Mouse (Mus musculus) heart, embryonic 14.5 days (tissue): ENCODE results near the gene Pkhd1. TPM values are rescaled to one million over a fixed set of nuclear protein-coding genes. Genes with fewer than 3 reads are reported as not detected.

ENCODE experiments used
- ATAC-seq: fragments of 200-750 bp; cut with Nextera tagmentation; 2 replicates; pipeline ENCODE4 v1.8.0; 2017; ENCODE audit warnings: low read depth, moderate TSS enrichment; ENCODE audit not compliant: insufficient number of reproducible peaks, insufficient read depth, low FRiP score
- H3K27ac ChIP-seq, 2 experiments: fragments of 200-500 bp in 1 of 2; fragments of 300-500 bp in 1 of 2; sonication (generic) in 1 of 2; replicated peaks in 1 of 2; 2 replicates each; pipeline ENCODE4 v1.5.1; 2012 to 2014; ENCODE audit warnings: low read depth in 2 of 2, low read length in 2 of 2, control low read depth in 1 of 2, mild to moderate bottlenecking in 1 of 2, mixed read lengths in 1 of 2; ENCODE audit not compliant: control insufficient read depth in 1 of 2, insufficient read depth in 1 of 2
- H3K27me3 ChIP-seq: fragments of 300-500 bp; sonication (generic); 2 replicates; pipeline ENCODE4 v1.6.1; 2014; ENCODE audit warnings: mild to moderate bottlenecking, low read length, control low read depth; ENCODE audit not compliant: control insufficient read depth, insufficient read depth
- H3K36me3 ChIP-seq: fragments of 300-500 bp; sonication (generic); 2 replicates; pipeline ENCODE4 v1.6.1; 2014; ENCODE audit warnings: mild to moderate bottlenecking, control low read depth, low read length, mixed read lengths; ENCODE audit not compliant: control insufficient read depth, insufficient read depth
- H3K4me1 ChIP-seq, 2 experiments: fragments of 200-500 bp in 1 of 2; fragments of 300-500 bp in 1 of 2; sonication (generic) in 1 of 2; 2 replicates each; pipeline ENCODE4 v1.6.1; 2012 to 2014; ENCODE audit warnings: low read length in 2 of 2, control low read depth in 1 of 2, mixed read lengths in 1 of 2; ENCODE audit not compliant: control insufficient read depth in 2 of 2, insufficient read depth in 2 of 2
- H3K4me2 ChIP-seq: fragments of 300-500 bp; sonication (generic); 2 replicates; pipeline ENCODE4 v1.6.1; 2014; ENCODE audit warnings: mild to moderate bottlenecking, low read length
- H3K4me3 ChIP-seq, 2 experiments: fragments of 200-500 bp in 1 of 2; fragments of 300-500 bp in 1 of 2; sonication (generic) in 1 of 2; 2 replicates each; pipeline ENCODE4 v1.5.1; 2012 to 2014; ENCODE audit warnings: low read length in 2 of 2, mild to moderate bottlenecking in 2 of 2, control low read depth in 1 of 2, low read depth in 1 of 2, moderate library complexity in 1 of 2; ENCODE audit not compliant: control insufficient read depth in 1 of 2, insufficient read depth in 1 of 2
- H3K9ac ChIP-seq: fragments of 300-500 bp; sonication (generic); 2 replicates; pipeline ENCODE4 v1.6.1; 2014; ENCODE audit warnings: mild to moderate bottlenecking, low read length
- H3K9me3 ChIP-seq: fragments of 300-500 bp; sonication (generic); 2 replicates; pipeline ENCODE4 v1.6.1; 2016; ENCODE audit warnings: low read length, control low read depth; ENCODE audit not compliant: control insufficient read depth
- WGBS: fragments of 180-500 bp; shearing (Covaris S2); extraction: QIAGEN DNeasy Blood & Tissue Kit; methylation state at CpG from one replicate; pipeline ENCODE4 v1.1.7; 2014; 5-methylcytosine and 5-hydroxymethylcytosine counted together
- polyA plus RNA-seq: library from polyadenylated mRNA; unstranded; fragments of >200 nt; fragmentation: Nextera tagmentation; extraction: Ambion mirVana; gene quantifications from 2 replicates; pipeline ENCODE4 v1.2.1, GENCODE M21; 2014

Pkhd1 gene
- polyA plus RNA-seq: not detected in 2 replicates

GRCm38 (mm10) chr1:20617849-20618530 lies at the start of gene Pkhd1:
Gene Pkhd1, minus strand, starts transcription at chr1:20618064.
- Histone ChIP-seq H3K4me2 (no peak within 1 kb of the TSS), H3K9ac (no peak within 1 kb of the TSS), H3K9me3 (no peaks in the 10 kb centered on the region), H3K4me3 (no peak within 1 kb of the TSS), H3K36me3 (no peaks in the 10 kb centered on the region), H3K27me3 (no peaks in the 10 kb centered on the region), H3K27ac (no peak within 1 kb of the TSS), H3K4me1 (peaks cover 0 to 2% of the 10 kb centered on the region in 2 experiments; a peak in 2 of 4 replicates)
- ATAC-seq: no peak
- WGBS: 81% methylated on average over 10 of the region's 10 CpGs

- Histone ChIP-seq H3K4me1 (no peaks in the 10 kb centered on the region), H3K27me3 (no peaks in the 10 kb centered on the region), H3K4me2 (no peak overlapping the region), H3K9ac (no peak overlapping the region), H3K36me3 (no peaks in the 10 kb centered on the region), H3K4me3 (no peak overlapping the region), H3K9me3 (no peaks in the 10 kb centered on the region), H3K27ac (no peak overlapping the region)
- WGBS: 57% methylated on average over 7 of the region's 7 CpGs
- no peak for ATAC-seq
Observed at GRCm38 (mm10) chr1:20667567-20667966, 49.7 kb upstream of the Pkhd1 start.

DNA sequence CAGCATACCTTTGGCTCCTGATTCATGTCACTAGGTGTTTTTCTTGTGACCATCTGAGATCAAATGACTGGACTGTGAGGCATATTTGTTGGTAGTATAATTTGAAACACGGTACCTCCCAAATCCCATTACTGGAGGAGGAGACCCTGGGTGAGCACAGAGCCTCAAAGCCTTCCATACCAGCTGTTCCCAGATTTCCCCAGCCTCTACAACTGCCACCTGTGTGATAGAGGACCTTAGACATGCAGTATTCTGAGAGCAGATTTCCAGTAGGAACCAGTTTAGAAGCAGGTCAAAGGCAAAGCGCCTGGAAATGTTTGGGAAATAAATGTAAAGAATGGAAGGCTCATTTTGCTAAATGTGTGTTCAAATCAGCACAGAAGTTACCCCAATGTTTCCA lies 48.4 kb upstream of the Pkhd1 start:
- no peak for ATAC-seq
- Histone ChIP-seq H3K27me3 (no peaks in the 10 kb centered on the region), H3K36me3 (no peaks in the 10 kb centered on the region), H3K9me3 (no peaks in the 10 kb centered on the region), H3K4me3 (no peak overlapping the region), H3K4me2 (no peak overlapping the region), H3K4me1 (no peaks in the 10 kb centered on the region), H3K9ac (no peak overlapping the region), H3K27ac (no peak overlapping the region)
- 85% methylated on average over 2 of the region's 2 CpGs for WGBS

DNA sequence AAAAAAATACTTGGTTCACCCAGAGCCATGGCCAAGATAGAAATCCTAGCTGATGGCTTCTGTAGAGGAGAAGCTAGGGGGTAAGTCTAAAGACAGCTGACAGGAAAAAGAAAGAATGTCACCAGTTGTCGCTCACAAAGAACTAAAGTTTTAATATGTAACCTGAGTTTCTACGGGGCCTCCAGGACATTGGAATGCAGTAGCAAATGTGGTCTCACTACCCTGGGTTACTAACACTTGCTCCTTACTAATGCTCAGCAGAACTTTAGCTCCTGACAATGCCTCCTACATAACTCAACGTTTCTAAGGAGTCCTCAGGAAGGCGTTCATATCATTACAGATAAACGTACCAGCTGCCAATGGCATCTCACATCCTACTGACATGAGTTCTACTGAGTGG lies 37.2 kb upstream of the Pkhd1 start:
- Histone ChIP-seq H3K9me3 (no peaks in the 10 kb centered on the region), H3K27ac (no peak overlapping the region), H3K9ac (no peak overlapping the region), H3K4me2 (no peak overlapping the region), H3K36me3 (no peaks in the 10 kb centered on the region), H3K4me1 (no peaks in the 10 kb centered on the region), H3K4me3 (no peak overlapping the region), H3K27me3 (no peaks in the 10 kb centered on the region)
- no peak for ATAC-seq
- WGBS: 44% methylated on average over 5 of the region's 5 CpGs

GRCm38 (mm10) chr1:20653513-20654506 lies 35.9 kb upstream of the Pkhd1 start:
- WGBS: 54% methylated on average over 6 of the region's 6 CpGs
- no peaks in the 10 kb centered on the region for H3K9me3 ChIP-seq
- ATAC-seq: no peak
- H3K4me2 ChIP-seq: no peak overlapping the region
- no peak overlapping the region for H3K4me3 ChIP-seq
- no peak overlapping the region for H3K9ac ChIP-seq
- H3K27me3 ChIP-seq: no peaks in the 10 kb centered on the region
- H3K27ac ChIP-seq: no peak overlapping the region
- H3K4me1 ChIP-seq: no peaks in the 10 kb centered on the region
- H3K36me3 ChIP-seq: no peaks in the 10 kb centered on the region

DNA sequence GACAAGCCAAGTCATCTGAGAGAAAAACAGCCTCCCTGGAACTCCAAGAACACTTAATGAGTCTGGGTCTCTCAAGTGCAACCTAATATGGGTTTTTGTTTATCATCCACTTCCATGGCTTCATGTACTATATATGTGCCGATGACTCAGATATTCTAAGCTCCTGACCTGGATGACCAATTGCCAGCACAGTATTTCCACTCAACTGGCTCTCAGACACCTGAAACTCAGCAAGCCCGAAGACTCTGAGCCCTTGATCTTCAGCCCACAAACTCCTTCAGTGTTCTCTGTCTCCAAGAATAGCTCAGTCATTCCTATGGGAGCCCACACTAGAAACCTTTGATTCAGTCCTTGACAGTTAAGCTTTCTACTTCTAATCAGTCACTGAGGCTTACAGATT lies 17.0 kb upstream of the Pkhd1 start:
- no peak for ATAC-seq
- no peak overlapping the region for H3K27ac ChIP-seq

DNA sequence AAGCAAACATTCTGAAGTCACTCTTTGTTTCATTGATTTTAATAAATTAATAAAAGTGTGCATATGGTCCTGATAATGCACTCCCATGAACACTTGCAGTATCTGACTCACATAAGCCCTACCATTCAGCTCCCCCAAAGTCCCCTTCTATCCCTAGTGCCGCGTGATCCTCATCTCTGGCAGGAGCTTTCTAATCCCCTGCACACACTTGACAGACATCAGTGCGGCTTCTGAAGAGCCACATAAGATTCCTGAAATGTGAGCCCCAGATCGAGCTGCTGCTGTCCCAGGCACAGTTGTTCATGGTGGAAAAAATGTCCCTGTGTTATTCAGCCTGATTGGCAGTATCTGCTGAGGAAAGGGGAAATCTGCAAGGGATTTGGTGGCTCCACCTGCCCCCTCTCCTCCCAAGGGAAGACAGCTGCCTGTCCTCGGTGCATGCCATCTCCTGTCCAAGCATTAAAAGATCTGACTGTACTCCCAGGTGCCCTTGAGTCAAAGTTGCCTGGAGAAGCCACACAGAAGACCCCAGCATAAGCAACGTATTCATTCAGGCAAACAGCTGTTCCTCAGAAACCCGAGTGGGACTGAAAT lies 15.5 kb upstream of the Pkhd1 start:
- H3K27ac ChIP-seq: no peak overlapping the region
- no peak overlapping the region for H3K4me2 ChIP-seq
- WGBS: 72% methylated on average over 7 of the region's 7 CpGs
- no peak for ATAC-seq
- no peaks in the 10 kb centered on the region for H3K36me3 ChIP-seq
- no peaks in the 10 kb centered on the region for H3K4me1 ChIP-seq
- no peak overlapping the region for H3K9ac ChIP-seq
- no peak overlapping the region for H3K4me3 ChIP-seq
- H3K27me3 ChIP-seq: no peaks in the 10 kb centered on the region
- no peaks in the 10 kb centered on the region for H3K9me3 ChIP-seq

More for the DNA sequence above, 17.0 kb upstream of the Pkhd1 start:
- no peaks in the 10 kb centered on the region for H3K4me1 ChIP-seq
- H3K4me2 ChIP-seq: no peak overlapping the region
- 67% methylated on average over 2 of the region's 2 CpGs for WGBS
- H3K4me3 ChIP-seq: no peak overlapping the region
- H3K36me3 ChIP-seq: no peaks in the 10 kb centered on the region
- H3K9ac ChIP-seq: no peak overlapping the region
- H3K9me3 ChIP-seq: no peaks in the 10 kb centered on the region
- H3K27me3 ChIP-seq: no peaks in the 10 kb centered on the region
